Mouse (Mus musculus) heart, postnatal 36 days (tissue): ENCODE data around the gene Mrpl36. TPM values are rescaled to one million over a fixed set of nuclear protein-coding genes. Genes with fewer than 3 reads are reported as not detected.

Experiments used
- DNase-seq, 2 experiments: peaks; one replicate each; pipeline ENCODE4 v3.0.0; 2021 to 2022
- intact Hi-C: fragments of 180-260 bp; cut with DNase I; formaldehyde crosslinking; loops from one replicate; pipeline ENCODE4 v1.15.1; 2025
- total RNA-seq, 2 experiments: library from RNA; stranded (reverse); gene quantifications; 2 replicates each; pipeline ENCODE4 v1.2.3; 2021

Gene Mrpl36
- total RNA-seq, 2 experiments from 2014 or later: 50.3 to 54.0 TPM

GRCm38 (mm10) chr13:73345102-73345890 lies 17.0 kb downstream of the Mrpl36 start:
- DNase-seq: no peak

GRCm38 (mm10) chr13:73346131-73346530 lies 17.8 kb downstream of the Mrpl36 start:
- intact Hi-C loops: no loop called here
- no peak for DNase-seq

More at GRCm38 (mm10) chr13:73345102-73345890, 17.0 kb downstream of the Mrpl36 start:
- intact Hi-C loops: no loop called here

- DNase-seq: no peak
- intact Hi-C loops: no loop called here
These were observed 18.4 kb downstream of the Mrpl36 start for GRCm38 (mm10) chr13:73346743-73347142.

- intact Hi-C loops: no loop called here
- DNase-seq: no peak
These were observed 18.9 kb downstream of the Mrpl36 start for GRCm38 (mm10) chr13:73347171-73347570.

GRCm38 (mm10) chr13:73347922-73348650 lies 19.8 kb downstream of the Mrpl36 start:
- DNase-seq: no peak
- intact Hi-C loops: no loop called here

- DNase-seq: no peak
- intact Hi-C loops: loop anchor here (5.0 kb wide), 1 partner anchor 263 kb away; no protein-coding TSS in a partner anchor
These were observed 22.4 kb downstream of the Mrpl36 start for GRCm38 (mm10) chr13:73350741-73351140.

- DNase-seq: no peak
- intact Hi-C loops: loop anchor here (1.0 to 5.0 kb wide), 2 partner anchors 192 to 265 kb away; no protein-coding TSS in a partner anchor
These were observed 23.6 kb downstream of the Mrpl36 start for GRCm38 (mm10) chr13:73351910-73352309.

- intact Hi-C loops: loop anchor here (1.0 to 5.0 kb wide), 2 partner anchors 192 to 265 kb away; no protein-coding TSS in a partner anchor
- no peak for DNase-seq
These were observed 24.2 kb downstream of the Mrpl36 start for GRCm38 (mm10) chr13:73352491-73352890.

- no peak for DNase-seq
- intact Hi-C loops: no loop called here
These were observed 28.8 kb downstream of the Mrpl36 start for GRCm38 (mm10) chr13:73357106-73357505.

- intact Hi-C loops: no loop called here
- no peak for DNase-seq
These were observed 45.1 kb downstream of the Mrpl36 start for GRCm38 (mm10) chr13:73373367-73373766.

- DNase-seq: no peak
- intact Hi-C loops: no loop called here
These were observed 46.3 kb downstream of the Mrpl36 start for GRCm38 (mm10) chr13:73374612-73375011.

GRCm38 (mm10) chr13:73377637-73378036 lies 49.3 kb downstream of the Mrpl36 start:
- no peak for DNase-seq
- intact Hi-C loops: no loop called here

Other genes with a start within 250 kb of the Mrpl36 start
- gene Irx4, start 68.0 kb upstream of the Mrpl36 start, total RNA-seq: 10 to 100 TPM; 20.8 to 31.9 TPM
- 1,000 to 10,000 TPM; 1,205 to 1,240 TPM for gene Ndufs6, start within 50 bp of the Mrpl36 start, total RNA-seq
- gene Lpcat1, start 138.7 kb downstream of the Mrpl36 start, total RNA-seq: 1 to 10 TPM; 7.0 to 9.4 TPM
- gene Slc6a3, start 208.2 kb downstream of the Mrpl36 start, total RNA-seq: not detected